Mouse (Mus musculus): ENCODE data around the gene Krt36. TPM values are rescaled to one million over a fixed set of nuclear protein-coding genes. Genes with fewer than 3 reads are reported as not detected.

The Krt36 gene
- not detected in 2 replicates for polyA plus RNA-seq (2016; fragmentation: Nextera tagmentation; extraction: Ambion mirVana)

DNA sequence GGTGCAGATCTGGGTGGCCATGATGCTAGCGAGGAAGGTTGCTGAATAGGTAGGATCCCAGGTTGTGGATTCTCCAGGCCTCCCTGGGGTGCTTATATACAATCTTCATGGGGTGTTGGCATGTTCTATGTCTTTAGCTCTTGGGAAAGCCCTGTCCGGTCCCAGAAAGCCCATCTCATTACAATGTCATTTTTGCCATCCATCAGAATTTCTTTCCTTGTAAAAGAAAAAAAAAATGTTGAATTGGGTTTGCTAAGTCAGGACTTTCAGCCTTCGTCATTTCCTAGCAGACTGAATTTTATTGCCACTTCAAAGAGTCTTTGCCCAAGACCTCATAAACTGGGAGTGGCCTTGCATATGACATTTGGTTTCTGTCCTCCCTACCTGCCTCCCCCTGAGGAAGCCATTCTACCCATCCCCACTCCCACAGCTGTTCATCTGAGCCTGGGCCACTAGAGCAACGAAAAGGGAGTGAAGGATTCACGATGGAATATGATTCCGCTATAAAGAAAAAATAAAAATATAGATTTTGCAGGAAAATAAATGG lies at the start of gene Krt36:
Gene Krt36, minus strand, starts transcription at position 51 of the 547 bp plus-strand sequence.
- no peak for DNase-seq (ENCODE audit: low spot score)
- Histone ChIP-seq H3K4me3 (no peak within 1 kb of the TSS), H3K9me3 (replicated peaks) (no peaks in the 10 kb centered on the region), H3K36me3 (no peaks in the 10 kb centered on the region), H3K27me3 (ENCODE audit: low read depth, poor library complexity, severe bottlenecking) (no peaks in the 10 kb centered on the region), H3K4me1 (0 out of 2 replicates have a peak, but pooled peaks cover 5% of the 10 kb centered on the region), H3K27ac (no peak within 1 kb of the TSS)
- WGBS: 82% methylated on average over 6 of the region's 6 CpGs

DNA sequence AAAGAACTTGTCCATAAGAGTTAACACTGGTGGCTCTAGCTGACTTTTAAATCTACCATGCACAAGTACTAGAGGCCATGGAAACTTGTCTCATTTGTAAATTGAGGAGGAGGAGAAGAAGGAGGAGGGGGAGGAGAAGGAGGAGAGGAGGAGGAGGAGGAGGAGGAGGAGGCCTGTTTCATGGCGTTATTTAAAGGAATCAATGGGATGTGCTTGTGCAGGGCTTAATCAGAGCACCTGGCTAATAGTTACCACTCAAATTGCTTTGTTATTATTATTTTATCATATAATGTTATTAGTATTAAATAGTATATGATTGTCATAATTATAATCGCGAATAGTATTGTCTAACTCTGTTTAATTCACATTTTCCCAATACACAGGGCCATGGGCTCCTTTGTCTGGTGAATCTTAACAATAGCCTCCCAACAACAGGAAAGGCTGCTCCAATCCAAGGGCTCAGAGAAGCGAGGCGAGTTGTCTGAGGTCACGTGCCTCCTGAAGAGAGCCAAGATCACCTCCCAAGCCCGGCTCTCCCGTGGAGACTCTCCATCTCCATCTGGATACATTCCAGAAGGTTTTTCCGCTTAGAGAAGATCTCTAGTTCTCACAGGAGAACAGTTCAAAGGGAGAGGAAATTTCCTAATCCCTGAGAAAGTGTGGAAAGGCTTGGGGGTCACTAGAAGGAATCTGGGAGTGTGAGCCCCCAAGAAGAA lies 43.3 kb upstream of the Krt36 start, which contains the start of gene Krt19:
Gene Krt19, minus strand, starts transcription at position 51 of the 716 bp plus-strand sequence.
- Histone ChIP-seq H3K9me3 (replicated peaks) (no peaks in the 10 kb centered on the region), H3K27ac (no peak within 1 kb of the TSS), H3K4me1 (peaks cover 28% of the 10 kb centered on the region), H3K4me3 (no peak within 1 kb of the TSS), H3K36me3 (no peaks in the 10 kb centered on the region), H3K27me3 (ENCODE audit: low read depth, poor library complexity, severe bottlenecking) (peaks cover 38% of the 10 kb centered on the region)
- DNase-seq (ENCODE audit: low spot score): no peak
- WGBS: 59% methylated on average over 9 of the region's 9 CpGs

DNA sequence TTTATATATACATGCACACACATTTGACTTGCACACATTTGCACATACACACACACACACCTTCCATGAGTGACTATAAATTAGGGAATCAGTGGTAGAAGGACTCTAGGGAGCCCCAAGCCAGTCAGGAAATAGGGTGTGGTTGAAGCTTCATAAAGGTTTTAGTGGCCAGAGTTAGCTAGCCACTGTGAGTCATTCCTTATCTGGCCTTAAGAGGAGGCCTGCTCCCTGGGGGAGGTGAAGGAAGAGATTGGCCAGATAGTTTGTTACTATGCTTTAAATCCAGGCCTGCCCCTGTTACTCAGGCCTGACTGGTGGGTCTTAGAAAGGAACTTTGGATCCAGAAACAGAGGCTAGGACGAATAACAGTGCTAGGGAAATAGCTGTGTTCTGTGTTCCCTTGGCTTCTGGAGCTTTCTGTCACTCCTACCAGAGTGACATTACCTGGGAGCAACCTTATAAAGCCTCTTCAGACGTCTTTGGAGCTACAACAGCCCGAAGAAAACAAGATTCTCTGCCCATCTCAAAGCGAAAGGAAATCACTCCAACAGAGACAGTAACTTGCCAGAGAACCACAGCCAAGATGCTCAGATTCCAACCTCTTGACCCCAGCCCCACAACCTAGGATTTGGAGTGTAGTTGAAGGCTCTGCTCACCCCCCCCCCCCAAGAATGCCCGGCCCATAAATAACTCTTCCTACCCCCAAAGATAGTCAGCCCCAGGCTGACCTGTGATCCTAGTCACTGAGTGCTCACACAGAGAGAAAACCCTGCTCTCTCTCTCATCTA lies 42.3 kb upstream of the Krt36 start:
- H3K27ac ChIP-seq: no peak overlapping the region
- H3K27me3 ChIP-seq (ENCODE audit: low read depth, poor library complexity, severe bottlenecking): peaks cover 40% of the 10 kb centered on the region
- H3K4me1 ChIP-seq: peaks cover 28% of the 10 kb centered on the region
- DNase-seq (ENCODE audit: low spot score): no peak
- H3K9me3 ChIP-seq (replicated peaks): no peaks in the 10 kb centered on the region
- no peaks in the 10 kb centered on the region for H3K36me3 ChIP-seq
- no peak overlapping the region for H3K4me3 ChIP-seq
- 44% methylated on average over 5 of the region's 5 CpGs for WGBS

DNA sequence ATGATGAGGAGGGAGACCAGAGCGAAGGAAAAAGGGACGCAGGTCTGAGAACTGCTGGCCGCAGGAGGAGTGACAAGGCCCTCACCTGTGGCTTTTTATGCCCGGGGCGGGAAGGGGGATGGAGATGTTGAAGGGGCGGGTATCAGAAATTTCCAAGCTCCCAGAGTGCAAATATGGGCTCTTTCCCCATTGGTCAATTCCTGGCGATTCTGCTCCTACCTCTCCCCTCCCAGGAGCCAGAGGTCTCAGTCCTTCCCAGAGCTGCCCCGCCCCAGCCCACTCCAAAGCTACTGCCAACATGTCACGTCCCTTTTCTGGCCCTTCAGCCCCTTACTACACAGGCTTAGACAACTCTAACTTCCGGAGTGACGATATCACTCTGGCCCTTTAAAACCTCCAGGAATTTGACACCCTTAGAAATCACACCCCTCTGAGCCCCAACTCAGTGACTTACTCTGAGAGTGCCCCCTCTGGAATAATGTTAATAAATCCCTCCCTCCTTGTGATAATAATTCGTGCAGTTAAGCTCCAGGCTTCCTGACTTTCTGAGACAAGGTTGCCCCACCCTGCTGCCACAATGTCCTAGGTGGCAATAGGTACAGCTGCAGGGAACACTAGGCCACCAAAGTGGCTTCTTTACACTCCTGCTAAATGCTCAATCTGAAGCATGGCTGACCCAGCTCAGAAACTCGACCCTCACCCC lies 40.6 kb upstream of the Krt36 start:
- Histone ChIP-seq H3K27ac (no peak overlapping the region), H3K4me3 (peak overlapping the region; percentile 40), H3K27me3 (ENCODE audit: low read depth, poor library complexity, severe bottlenecking) (peaks cover 40% of the 10 kb centered on the region), H3K36me3 (no peaks in the 10 kb centered on the region), H3K9me3 (replicated peaks) (no peaks in the 10 kb centered on the region), H3K4me1 (peaks cover 29% of the 10 kb centered on the region)
- peak; percentile 37 for DNase-seq (ENCODE audit: low spot score)
- 2% methylated on average over 13 of the region's 13 CpGs for WGBS

DNA sequence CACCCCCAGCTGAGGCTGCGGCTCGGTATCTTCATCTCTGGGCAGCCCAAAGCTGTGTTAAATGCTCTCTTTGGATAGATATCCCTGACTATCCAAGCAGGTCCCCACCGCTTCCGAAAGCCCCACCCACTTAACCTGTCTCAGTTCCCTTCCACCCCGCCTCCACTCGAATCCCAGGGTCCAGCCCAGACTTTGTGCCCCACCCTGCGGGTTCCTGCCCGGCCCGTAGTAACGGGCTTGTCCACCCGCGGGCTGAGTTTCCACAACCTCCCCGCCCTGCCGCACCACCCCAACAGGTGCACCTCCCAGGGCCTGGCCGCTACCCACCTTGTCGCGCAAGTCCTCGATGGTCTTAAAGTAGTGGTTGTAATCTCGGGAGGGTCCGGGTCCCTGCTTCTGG lies 39.7 kb upstream of the Krt36 start:
- H3K4me3 ChIP-seq: peak overlapping the region; percentile 40
- H3K4me1 ChIP-seq: peaks cover 27% of the 10 kb centered on the region
- WGBS: 2% methylated on average over 20 of the region's 20 CpGs
- peak; percentile 44 for DNase-seq (ENCODE audit: low spot score)
- H3K27ac ChIP-seq: no peak overlapping the region
- H3K36me3 ChIP-seq: no peaks in the 10 kb centered on the region
- peaks cover 40% of the 10 kb centered on the region for H3K27me3 ChIP-seq (ENCODE audit: low read depth, poor library complexity, severe bottlenecking)
- H3K9me3 ChIP-seq (replicated peaks): no peaks in the 10 kb centered on the region

DNA sequence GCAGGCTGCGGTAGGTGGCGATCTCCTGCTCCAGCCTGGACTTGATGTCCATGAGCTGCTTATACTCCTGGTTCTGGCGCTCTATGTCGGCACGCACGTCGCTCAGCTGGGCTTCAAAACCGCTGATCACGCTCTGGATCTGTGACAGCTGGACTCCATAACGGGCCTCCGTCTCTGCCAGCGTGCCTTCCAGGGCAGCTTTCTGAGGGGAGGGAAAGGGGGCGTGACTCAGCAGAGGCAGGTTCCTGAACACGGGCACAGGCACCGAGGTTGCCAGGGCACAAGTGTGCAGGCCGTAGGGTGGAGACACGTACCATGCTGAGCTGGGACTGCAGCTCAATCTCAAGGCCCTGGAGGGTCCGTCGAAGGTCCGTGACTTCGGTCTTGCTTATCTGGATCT lies 35.5 kb upstream of the Krt36 start:
- no peak for DNase-seq (ENCODE audit: low spot score)
- Histone ChIP-seq H3K4me1 (peaks cover 47% of the 10 kb centered on the region), H3K9me3 (replicated peaks) (no peaks in the 10 kb centered on the region), H3K27ac (no peak overlapping the region), H3K4me3 (no peak overlapping the region), H3K27me3 (ENCODE audit: low read depth, poor library complexity, severe bottlenecking) (peaks cover 31% of the 10 kb centered on the region), H3K36me3 (no peaks in the 10 kb centered on the region)
- WGBS: 88% methylated on average over 21 of the region's 21 CpGs

DNA sequence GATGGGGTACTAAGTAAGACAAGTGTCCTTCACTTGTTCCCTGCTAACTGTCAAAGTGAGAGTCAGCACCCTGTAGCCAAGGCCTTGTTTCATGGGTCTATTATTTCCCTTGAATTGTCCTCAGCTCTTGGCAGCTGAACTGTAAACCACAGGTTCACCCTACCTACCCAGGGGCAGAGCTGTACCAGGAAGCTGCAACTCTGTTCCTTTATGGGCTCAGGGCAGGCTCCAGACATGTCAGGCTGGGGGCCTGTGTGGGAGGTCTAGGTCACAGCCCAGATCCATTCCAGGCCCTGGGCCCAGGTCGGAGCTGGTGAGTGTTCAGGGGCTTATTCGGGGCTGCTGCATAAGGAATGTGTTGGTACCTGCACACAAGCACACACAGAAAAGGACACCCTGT lies 34.0 kb upstream of the Krt36 start:
- H3K27me3 ChIP-seq (ENCODE audit: low read depth, poor library complexity, severe bottlenecking): peaks cover 15% of the 10 kb centered on the region
- WGBS: 76% methylated on average over 2 of the region's 2 CpGs
- peak overlapping the region; percentile 14; the same call in 1 of the 2 replicates for H3K27ac ChIP-seq
- H3K9me3 ChIP-seq (replicated peaks): no peaks in the 10 kb centered on the region
- peaks cover 33% of the 10 kb centered on the region for H3K4me1 ChIP-seq
- no peaks in the 10 kb centered on the region for H3K36me3 ChIP-seq
- DNase-seq (ENCODE audit: low spot score): no peak
- no peak overlapping the region for H3K4me3 ChIP-seq

DNA sequence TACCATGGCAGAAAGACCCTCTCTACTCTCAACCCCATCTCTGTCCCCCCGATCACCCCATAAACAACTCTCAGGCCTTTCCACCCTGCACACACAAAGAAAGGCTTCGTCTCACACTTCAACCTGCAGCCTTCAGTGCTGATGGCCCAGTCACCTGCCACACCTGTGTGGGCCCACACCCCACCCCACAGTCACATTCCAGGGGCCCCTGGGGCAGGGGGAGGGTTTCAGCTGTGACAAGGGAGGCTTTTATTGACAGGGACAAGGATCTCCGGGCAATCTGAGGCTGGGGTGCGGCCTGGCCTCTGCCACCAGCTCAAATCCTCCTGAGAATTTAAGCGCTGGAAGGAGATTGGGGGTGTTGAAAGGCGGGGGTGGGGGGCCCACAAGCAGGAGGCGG lies 33.4 kb upstream of the Krt36 start:
- H3K9me3 ChIP-seq (replicated peaks): no peaks in the 10 kb centered on the region
- peak overlapping the region; percentile 14; the same call in 1 of the 2 replicates for H3K27ac ChIP-seq
- no peak overlapping the region for H3K4me3 ChIP-seq
- H3K27me3 ChIP-seq (ENCODE audit: low read depth, poor library complexity, severe bottlenecking): peaks cover 10% of the 10 kb centered on the region
- H3K4me1 ChIP-seq: peaks cover 33% of the 10 kb centered on the region
- DNase-seq (ENCODE audit: low spot score): no peak
- 48% methylated on average over 7 of the region's 7 CpGs for WGBS
- no peaks in the 10 kb centered on the region for H3K36me3 ChIP-seq

DNA sequence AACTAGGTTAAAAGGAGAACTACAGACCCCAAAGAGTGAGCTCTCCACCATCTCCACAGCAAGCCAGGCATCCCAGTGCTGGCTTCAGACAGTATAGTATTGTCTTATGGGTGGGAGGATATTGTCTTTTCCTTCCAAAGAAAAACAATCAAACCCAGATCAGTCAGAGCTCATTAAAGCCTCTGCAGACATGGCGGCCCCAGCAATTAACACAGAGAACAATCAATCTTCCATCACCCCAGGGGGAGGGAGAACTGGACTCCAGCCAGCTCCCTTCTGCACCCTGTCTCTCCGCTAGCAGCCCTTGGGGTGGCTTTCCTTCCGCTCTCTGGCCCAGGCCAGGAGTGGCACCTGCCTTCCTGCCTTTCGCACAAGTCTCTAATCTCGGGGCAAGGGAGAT lies 32.3 kb upstream of the Krt36 start:
- H3K27me3 ChIP-seq (ENCODE audit: low read depth, poor library complexity, severe bottlenecking): peaks cover 12% of the 10 kb centered on the region; the same call in 1 of the 2 replicates
- H3K4me3 ChIP-seq: no peak overlapping the region
- H3K27ac ChIP-seq: no peak overlapping the region
- H3K9me3 ChIP-seq (replicated peaks): no peaks in the 10 kb centered on the region
- DNase-seq (ENCODE audit: low spot score): no peak
- 40% methylated on average over 5 of the region's 5 CpGs for WGBS
- H3K36me3 ChIP-seq: no peaks in the 10 kb centered on the region
- H3K4me1 ChIP-seq: peaks cover 33% of the 10 kb centered on the region

DNA sequence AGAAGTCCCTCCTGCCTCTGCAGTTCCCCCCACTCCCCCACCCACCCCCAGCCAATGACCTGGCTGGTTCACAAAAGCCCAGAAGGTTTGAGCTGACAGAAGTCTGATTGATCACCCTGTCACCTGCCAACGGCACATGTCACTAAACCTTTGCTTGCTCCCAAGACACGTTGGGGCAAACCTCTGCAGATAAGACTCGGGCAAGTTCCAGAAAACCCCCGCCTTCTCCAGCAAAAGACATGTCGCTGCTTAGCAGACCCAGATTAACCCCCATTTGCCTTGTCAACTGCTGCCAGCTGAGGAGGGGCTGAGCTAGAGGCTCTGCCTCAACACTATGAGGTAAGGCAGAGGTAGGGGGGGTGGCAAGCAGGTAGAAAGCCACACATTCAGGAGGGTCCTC lies 31.1 kb upstream of the Krt36 start:
- Histone ChIP-seq H3K36me3 (no peaks in the 10 kb centered on the region), H3K4me1 (peaks cover 33% of the 10 kb centered on the region), H3K4me3 (no peak overlapping the region), H3K27me3 (ENCODE audit: low read depth, poor library complexity, severe bottlenecking) (peaks cover 15% of the 10 kb centered on the region; the same call in 1 of the 2 replicates), H3K9me3 (replicated peaks) (no peaks in the 10 kb centered on the region), H3K27ac (no peak overlapping the region)
- WGBS: 12% methylated on average over 5 of the region's 5 CpGs
- no peak for DNase-seq (ENCODE audit: low spot score)

DNA sequence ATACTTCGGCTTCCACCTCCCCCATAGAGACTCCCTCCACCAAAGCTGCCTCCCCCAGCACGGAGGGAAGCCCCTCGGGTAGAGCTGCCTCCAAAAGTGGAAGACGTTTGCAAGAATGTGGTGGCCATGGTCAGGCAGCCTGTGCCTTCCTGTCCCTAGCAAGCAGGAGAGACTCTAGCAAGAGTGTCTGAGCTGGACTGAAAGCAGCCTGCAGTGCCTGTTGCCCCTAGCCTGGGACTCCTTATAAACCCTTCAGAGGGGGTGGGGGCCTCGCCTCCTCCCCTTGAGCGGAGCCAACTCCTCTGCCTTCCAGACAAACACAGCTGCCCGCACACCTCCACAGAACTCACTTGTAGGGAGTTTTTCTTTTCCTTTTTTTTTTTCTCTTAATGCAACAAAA lies 30.3 kb upstream of the Krt36 start, which contains the start of gene Krt15:
Gene Krt15, minus strand, starts transcription at position 198 of the 400 bp plus-strand sequence.
- no peak for DNase-seq (ENCODE audit: low spot score)
- no peaks in the 10 kb centered on the region for H3K9me3 ChIP-seq (replicated peaks)
- WGBS: 63% methylated on average over 7 of the region's 7 CpGs
- H3K4me1 ChIP-seq: peaks cover 30% of the 10 kb centered on the region
- H3K27me3 ChIP-seq (ENCODE audit: low read depth, poor library complexity, severe bottlenecking): peaks cover 15% of the 10 kb centered on the region; the same call in 1 of the 2 replicates
- H3K27ac ChIP-seq: no peak within 1 kb of the TSS
- no peak within 1 kb of the TSS for H3K4me3 ChIP-seq
- H3K36me3 ChIP-seq: no peaks in the 10 kb centered on the region

DNA sequence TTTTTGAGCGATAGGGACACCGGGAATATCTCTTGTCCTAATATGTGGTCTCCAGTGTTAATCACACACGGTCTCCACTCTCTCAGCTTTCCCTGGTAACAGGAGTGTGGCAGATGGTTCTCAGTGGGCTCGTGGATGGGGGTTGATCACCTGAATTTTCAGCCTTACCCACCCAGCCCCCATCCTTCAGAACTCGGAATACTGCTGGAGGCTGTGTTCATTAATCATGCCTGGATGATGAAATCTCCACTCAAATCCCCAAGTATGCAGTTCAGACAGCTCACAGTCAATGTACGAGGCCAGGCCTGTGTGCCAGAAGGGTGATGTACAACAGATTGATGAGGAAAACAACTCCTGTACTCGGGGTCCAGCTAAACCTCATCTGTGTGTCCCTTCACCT lies 19.5 kb upstream of the Krt36 start:
- no peak overlapping the region for H3K4me3 ChIP-seq
- DNase-seq (ENCODE audit: low spot score): no peak
- WGBS: 82% methylated on average over 7 of the region's 7 CpGs
- no peaks in the 10 kb centered on the region for H3K9me3 ChIP-seq (replicated peaks)
- H3K4me1 ChIP-seq: peaks cover 5% of the 10 kb centered on the region; the same call in 1 of the 2 replicates
- H3K27ac ChIP-seq: no peak overlapping the region
- no peaks in the 10 kb centered on the region for H3K36me3 ChIP-seq
- H3K27me3 ChIP-seq (ENCODE audit: low read depth, poor library complexity, severe bottlenecking): no peaks in the 10 kb centered on the region
